Mouse (Mus musculus): ENCODE data around the gene Fam57a.
A peak's percentile ranks its signal among the peaks of the same experiment; 100 is the strongest.
"Not testable (repeated sequence)": the region's sequence is repeated elsewhere in the genome, so short reads cannot be mapped to it uniquely, and the experiment has no call there.

The Fam57a gene

DNA sequence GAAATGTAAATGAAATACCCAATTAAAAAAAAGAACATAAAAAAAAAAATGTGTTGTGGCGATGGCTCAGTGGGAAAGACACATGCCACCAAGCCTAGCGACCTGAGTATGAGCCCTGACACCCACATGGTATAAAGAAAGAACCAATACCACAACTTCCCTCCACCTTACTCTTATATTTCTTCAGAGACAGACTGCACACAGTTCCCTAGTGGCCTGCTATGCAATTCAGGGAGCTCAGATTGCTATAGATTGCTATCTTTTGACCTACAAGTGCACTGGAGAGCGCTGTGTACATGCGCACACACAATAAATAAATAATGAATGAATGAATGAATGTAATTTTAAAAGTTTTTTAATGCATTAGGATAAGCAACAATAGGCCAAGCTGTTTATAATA, 4.3 kb downstream of the Fam57a start:
- DNase-seq, result no peak

DNA sequence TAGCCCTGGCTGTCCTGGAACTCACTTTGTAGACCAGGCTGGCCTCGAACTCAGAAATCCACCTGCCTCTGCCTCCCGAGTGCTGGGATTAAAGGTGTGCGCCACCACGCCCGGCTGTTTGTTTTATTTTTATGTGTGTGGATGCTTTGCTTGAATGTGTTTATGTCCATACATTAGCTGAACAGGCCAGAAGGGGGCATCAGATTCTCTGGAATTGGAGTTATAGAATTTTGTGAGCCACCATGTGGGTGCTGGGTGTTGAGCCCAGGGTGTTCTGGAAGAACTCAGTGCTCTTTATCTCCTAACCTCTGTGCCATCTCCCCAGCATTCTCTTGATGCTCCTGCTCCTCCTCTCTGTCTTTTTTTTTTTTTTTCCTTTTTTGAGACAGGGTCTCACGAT, 7.4 kb downstream of the Fam57a start:
- DNase-seq, result no peak

DNA sequence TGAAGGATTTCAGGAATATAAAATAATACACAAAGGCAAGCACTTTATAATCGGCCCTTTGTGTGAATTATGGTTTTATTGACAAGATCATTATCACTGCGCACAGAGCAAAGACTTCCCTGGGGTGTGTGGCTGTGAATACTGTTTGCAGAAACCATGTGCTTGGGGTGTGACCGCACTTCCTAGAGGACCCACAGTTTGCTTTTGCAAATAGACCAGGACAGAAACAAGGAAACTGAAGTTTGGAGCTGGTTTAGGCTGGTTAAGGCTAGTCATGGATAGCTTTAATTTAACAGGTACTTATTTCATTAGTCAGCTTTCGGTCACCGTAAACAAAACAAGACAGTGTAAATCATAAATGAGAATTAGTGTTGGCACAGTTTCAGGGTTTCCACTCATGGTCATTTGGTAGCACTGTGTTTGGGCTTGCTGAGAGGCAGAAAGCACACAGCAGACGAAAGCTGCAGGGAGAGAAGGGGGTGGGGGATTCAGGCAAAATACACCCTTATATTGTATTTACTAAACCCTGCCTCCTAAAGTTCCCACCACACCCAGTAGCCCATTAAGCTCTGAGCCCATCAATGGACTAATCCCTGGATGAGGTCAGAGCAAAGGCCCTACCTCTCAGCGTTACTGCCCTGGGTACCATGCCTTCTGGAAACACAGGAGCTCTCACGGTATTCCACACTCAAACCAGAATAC, 17.0 kb downstream of the Fam57a start:
- DNase-seq, result no peak

DNA sequence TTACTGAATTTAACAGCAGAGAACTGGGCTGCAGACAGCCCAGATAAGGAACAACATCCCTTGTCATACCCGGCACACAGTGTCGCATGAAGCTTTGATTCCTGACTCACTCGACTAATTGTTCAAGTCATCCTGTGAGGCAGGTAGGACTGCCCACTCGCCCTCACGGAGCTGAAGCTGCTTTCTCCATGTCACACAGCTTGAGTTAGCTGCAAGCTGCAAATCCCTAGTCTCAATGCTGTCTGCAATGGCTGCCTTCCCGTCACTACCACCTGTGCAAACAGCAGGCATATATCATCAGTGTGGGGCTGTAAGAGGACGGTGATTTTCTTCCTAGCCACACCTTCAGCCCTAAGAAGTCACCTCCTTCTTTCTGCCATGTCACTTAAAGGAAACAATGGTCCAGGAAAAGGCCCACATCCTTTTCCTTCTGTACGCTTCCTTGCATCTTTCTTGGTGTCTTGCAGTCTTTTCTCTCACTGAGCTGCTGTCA, 17.6 kb downstream of the Fam57a start:
- DNase-seq, result no peak

DNA sequence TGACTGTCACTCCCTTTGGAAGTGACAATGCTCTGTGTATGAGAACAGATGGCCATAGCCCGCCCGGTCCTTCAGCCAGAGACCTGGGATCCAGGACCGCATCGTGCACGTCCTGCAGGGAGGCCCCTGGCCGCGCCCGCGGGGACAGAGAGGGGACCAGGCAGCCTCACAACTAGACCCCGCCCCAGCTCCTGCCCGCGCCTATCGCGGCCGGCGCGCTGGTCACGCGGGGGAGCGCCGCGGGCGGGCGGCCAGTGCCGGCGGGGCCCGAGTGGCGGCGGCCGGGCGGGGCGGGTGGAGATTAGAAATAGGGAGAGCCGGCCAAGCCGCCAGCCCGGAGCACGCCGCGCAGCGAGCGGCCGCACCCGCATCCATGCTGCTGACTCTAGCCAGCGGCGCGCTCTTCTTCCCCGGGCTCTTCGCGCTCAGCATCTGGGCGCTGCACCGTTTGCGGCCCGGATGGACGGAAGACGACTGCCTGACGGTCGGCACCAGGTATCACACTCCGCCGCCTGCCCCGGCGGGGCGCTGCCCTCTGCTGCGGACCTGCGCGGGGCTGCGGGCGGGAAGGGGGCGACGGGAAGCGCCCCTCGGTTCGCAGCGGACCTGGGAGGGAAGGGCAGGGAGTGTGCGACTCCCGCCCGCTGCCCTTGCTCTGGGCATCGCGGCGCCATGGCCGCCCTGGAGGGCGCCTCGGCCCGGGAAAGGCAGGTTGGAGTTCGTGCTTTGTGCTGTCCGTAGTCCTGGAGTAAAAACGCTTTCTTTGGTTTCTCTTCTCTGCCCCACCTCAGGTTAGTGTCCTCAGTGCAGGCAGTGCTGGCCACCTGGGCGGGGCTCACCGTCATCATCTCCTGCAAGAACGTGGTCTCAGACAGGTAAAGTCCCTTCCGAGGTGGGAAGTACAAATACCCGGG, 22.5 kb downstream of the Fam57a start:
- DNase-seq, result peak; percentile 12 to 14

DNA sequence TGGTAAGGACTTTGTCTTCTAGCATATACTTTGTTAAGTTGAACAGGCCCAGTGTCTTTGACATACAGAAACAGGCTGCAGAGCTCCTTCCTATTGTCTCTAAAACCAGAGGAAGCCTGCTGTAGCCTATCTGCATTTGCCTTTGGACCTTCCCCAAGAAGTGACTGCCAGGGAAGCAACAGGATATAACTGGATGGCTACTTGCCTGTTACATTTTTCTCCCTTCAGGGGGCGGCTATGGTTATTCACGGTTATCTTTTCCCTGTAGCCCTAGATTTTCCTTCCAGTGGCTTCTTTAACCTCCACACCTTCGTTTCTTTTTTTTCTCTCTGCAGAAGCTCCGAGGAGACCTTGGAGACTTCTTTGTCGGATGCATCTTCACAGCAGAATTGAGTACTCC, 27.3 kb downstream of the Fam57a start:
- DNase-seq, result no peak

DNA sequence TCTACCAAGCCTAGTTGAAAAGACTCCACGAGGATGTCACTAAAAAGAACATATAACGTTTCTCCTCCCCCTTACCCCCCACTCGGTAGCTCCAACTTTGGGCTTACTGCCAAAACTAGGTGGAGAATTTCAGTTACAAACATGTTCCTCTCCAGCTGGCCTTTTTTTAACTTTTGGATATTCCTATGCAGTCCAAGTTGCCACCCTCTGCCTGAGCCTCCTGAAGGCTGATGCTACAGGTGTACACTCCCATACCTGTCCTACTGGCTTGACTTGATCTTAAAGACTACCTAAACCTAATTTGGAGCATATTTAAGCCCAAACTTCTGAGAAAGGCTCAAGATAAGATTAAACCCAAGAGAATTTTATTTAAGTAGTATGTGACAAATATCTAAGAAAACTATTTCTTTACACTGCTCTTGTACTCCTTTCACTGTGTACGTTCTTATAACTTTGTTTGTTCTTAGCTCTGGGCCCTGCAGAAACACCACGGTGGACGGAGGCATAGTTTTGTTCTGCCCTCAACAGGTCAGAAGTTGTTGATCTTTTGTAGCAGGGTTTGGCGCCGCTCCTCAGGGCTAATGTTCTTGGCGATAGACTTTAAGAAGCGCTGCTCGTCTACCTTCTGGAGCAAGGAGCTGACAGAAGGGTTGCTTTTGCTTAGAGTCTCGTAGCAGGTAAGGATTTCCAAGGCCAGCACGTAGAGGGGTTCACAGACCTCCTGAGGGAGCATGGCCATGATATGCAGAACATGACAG, 30.9 kb downstream of the Fam57a start:
- DNase-seq, result no peak

DNA sequence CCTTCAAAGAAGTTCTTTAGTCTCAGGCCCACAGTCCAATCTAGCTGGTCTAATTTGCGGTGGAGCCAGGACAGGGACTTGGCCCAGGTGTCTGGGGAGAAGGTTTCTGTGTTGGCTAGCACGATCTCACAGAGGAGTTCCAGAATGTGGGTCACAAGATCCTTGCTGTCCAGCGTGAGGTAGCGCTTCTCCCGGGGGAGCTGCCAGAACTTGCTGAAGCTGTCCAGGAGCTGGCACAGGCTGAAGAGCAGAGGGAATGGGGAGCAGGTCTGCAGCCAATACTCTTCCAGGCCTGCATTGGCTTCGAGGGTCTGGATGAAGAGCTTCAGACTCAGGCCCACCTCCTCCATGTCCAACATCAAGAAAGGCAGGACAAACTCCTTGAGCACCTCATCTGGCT, 32.1 kb downstream of the Fam57a start:
- DNase-seq, result not testable (repeated sequence)

DNA sequence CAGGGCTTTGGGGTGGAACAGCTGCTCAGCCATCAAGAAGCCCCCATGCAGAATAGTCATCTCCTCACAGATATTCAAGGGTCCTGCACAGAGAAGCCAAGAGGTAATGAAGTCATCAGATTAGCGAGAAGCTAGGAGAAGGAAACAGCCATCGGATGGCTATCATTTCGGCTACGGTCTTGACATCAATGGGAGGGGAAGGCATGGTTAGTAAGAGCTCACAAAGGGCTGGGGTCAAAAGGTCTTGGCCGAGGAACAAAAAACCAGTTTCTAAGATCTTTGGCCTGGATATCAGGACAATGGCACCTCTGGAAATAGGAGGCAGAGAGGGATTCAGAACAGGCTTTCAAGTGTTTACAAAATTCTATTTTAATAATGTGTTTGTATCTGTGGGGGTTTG, 34.4 kb downstream of the Fam57a start:
- DNase-seq, result no peak

DNA sequence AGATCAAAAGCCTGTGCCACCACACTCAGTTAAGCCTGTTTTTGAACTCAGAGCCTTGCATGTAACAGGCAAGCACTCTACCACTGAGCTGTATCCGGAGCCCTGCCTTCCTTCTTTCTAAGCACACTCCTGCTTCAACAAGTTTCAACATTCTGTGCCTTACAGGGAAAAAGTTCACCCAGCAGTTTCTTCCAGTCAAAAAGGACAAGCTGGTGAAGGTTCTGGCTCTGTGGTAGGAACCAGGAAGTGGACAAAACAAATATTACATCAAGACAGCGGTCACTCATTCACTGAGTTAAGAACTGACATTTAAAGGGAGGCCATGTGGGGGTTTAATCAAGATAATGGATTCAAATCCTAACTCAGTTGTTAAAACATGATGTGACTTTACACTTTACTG, 35.5 kb downstream of the Fam57a start:
- peak in 1 of 2 experiments; percentile 8 for DNase-seq

DNA sequence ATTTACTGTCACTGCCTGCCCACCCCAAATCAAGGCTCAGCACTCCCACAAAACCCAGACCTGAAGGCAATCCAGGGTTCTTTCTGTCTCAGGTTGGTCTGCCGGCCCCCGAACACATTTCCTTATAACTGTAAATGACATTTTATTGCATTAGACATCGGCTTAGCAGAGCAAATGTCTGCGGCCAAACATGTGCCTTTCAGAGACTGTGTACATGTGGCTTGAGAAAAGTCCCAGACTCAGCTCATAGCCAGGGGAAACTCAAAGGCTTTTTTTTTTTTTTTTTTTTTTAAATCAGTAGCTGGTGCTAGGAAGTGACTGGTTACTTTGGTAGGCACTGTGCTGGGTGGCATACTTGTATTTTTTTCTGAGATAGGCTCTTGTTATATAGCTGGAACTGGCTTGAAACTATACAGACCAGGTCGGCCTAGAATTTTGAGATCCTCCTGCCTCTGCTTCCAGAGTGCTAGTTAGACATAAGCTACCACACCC, 36.6 kb downstream of the Fam57a start:
- DNase-seq, result no peak

DNA sequence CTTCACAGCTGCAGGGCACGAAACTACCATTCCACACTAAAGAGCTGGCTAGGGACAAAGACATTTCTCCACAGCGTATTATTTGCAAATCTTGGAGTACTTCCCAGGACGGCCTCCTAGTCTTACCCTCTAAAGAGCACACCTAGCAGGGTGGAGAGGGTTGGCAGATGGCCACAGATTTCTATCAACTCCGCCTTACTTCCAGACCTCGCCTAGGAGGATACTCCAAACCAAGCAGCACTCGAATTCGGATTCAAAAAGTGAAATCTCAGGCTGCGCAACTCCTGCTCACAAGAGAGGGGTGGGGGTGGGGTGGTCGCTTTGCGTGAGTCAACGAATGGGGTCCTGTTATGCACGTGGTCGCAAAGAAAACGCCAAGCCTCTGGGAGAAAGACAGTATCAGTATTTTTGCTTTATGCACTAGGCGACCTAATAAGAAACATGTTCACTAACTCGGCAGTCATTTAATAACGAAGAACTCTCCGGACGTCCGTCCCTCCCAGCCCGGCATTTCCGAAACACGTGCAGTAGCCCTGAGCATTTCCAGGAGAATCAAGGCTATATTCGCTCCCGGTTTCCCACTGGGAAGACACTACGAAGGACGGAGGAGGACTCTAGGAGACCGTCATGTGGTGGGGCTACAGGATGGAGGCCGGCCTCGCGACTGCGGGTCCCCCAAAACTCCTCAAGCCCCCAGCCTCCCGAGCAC, 37.4 kb downstream of the Fam57a start:
- DNase-seq, result no peak

DNA sequence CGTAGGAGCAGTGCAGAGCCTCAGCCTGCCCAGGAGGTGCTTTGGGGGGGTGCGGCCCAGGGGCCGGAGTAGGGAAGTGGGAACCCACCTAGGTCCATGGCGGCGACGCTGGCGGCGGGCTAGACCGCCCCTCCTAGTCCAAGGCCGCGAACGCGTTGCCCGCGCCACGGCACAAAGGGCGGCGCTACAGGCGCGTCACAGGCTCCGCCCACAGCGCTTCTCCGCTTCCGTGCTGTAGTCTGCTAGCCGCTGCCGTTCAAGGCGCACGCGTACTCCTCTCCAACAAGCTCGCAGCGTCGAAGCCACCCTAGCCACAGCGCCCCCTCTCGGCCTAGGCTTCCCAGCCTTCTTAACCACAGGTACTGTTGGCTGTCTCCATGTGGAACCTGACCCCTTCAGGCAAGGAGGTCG, 37.9 kb downstream of the Fam57a start, which contains the start of the genes Dbil5 and Gemin4:
Gene Dbil5, plus strand, starts transcription at position 219 of the 411 bp plus-strand sequence.
Gene Gemin4, minus strand, starts transcription at position 275 of the 411 bp plus-strand sequence.
- peak; percentile 96 for DNase-seq

DNA sequence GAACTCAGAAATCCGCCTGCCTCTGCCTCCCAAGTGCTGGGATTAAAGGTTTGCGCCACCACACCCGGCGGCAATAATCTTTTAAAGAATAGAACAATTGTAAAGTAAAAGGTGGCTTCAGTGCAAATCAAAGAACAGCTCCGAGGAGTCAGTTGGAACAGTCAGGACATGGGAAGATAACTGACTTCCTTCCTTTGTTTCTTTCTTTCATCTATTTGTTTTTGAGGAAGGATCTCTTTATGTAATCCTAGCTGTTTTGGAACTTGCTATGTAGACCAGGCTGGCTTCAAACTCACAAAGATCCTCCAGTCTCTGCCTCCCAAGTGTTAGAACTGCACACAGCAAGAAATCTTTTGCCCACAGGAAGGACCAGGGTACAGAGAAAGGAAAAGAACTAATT, 45.2 kb downstream of the Fam57a start:
- DNase-seq, result no peak

DNA sequence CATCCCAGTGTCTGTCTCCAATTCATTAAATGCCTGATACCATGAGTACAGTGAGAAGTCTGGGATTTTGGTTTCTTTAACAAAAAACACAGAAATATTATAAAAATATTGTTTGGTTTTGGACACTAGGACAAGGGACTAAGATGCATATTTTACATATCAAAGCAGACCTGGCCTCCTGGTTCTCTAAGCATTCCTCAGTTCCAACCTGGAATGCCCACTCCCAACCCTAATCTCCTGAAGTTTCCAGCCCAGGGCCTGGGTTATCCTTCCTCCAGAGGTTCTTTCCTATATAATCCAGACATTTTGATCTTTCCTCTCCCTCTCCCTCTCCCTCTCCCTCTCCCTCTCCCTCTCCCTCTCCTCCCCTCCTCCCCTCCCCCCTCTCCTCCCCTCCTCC, 45.6 kb downstream of the Fam57a start:
- DNase-seq, result no peak

DNA sequence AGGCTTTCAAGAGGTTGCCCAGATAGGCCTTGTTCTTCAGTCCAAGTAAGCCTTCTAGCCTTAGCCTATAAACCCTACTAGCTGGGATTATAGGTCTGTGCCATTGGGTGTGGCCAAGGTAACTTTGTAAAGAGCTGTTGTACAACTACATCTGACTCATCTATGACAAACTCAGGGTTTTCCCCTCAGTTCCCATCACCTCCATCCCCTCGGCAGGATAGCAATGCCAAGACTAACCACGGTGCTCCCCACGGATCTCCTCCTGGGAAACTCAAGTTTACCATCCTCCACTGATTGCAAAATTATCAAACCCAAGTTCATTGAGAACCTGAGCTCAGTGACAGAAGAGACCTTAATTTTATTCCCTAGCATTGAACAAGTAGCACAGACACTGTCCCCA, 56.7 kb downstream of the Fam57a start:
- no peak for DNase-seq

DNA sequence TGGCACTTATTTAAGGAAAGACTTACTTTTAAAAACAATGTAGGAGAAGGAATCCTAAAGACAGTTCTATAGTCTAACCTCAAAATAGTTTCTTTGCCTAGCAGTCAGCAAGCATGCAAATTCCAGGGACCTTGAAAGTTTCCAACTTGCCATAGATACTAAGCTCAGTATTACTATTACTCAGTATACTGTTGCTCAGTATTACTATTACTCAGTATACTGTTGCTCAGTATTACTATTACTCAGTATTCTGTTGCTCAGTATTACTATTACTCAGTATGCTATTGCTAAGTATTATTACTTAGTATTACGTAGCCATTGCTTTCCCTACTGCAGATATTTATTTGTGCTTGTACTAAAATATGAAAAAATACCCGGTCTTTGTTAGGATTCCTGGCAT, 60.3 kb downstream of the Fam57a start:
- no peak for DNase-seq

DNA sequence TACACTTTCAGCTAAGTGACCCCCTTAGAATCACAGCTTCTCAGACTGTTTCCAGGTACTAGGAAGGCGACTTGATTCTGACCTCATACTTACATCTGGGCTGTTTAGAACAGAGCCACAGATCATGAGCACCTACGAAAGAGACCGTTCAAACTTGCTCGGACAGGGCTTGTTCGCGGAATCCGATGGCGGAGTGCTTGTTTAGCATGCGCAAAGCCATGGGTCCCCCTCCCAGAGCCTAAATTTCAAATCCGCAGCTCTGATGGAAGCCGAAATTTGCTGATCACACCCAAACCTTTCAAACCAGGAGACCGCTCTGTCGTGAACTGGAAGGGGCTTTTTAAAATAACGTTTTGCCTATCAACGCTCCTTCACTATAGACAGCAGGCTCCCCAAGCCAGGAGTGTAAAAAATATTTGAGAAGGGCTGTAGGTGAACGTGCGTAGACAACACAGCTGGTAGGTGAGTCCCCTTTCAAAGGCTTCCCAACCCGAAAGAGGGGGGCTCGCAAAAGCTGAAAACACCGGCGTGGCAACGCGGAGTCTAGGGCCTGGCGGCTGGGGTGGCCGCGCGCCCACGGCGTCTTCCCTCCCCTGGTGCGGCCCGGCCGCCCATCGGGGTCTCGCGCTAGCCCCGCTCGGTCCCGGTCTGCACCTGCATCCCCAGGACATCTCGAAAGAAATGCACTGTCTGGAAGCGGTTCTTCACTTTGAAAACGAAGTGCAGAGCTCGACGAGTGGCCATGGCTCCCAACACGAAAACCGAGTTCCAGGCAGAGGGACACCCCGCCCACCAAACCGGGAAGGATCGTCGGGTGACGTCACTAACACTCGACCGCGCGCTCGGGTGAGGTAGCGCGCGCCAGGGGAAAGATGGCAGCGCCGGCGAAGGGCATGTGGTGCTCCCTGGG, 63.7 kb downstream of the Fam57a start, which contains the start of the genes Mrm3 and Glod4:
Gene Mrm3, plus strand, starts transcription at position 815 of the 910 bp plus-strand sequence.
Gene Glod4, minus strand, starts transcription at position 825 of the 910 bp plus-strand sequence.
- peak; percentile 71 to 80 for DNase-seq

DNA sequence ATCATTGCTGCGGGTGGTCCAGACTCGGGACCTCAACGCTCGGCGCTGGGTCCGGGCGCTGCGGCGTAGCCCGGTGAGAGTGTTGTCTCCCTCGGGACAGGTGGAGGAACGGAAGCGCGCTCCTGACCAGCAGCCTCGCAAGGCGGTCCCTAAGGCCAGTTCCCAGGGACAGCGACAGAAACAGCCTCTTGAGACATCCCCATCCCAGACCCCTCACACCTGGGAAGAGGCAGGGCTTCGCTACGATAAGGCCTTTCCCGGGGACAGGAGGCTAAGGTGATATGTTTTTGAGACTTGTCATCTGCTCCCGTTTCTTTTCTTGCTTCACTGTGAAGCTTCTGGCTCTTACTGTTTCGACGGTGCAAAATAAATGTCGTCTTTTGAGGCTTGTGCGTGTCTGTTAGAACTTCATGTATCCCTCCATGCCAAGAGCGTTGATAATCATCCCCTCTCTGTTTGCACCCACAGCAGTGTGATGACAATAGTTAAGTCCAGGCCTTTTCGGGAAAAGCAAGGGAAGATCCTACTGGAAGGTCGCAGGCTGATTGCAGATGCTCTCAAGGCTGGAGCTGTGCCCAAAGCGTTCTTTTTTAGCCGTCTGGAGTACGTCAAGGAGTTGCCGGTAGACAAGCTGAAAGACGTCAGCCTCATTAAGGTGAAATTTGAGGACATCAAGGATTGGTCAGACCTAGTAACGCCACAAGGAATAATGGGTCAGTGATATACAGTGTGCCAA, 64.5 kb downstream of the Fam57a start:
- DNase-seq, result no peak

DNA sequence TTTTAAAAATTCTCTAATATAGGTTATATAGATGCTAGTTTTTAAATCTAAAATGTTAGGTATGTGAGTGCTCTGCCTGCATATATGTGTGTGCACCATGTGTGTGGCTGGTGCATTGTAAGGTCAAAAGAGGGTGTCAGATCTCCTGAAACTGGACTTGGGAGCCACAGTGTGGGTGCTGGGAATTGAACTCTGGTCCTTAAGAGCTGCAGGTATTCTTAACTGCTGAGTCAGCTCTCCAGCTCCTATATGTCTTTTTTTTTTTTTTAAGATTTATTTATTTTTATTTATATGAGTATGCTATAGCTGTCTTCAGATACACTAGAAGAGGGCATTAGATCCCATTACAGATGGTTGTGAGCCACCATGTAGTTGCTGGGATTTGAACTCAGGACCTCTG, 67.0 kb downstream of the Fam57a start:
- no peak for DNase-seq
